Mouse (Mus musculus) intestine, postnatal 0 days (tissue): ENCODE measurements around the gene Ifnk. TPM values are rescaled to one million over a fixed set of nuclear protein-coding genes. Genes with fewer than 3 reads are reported as not detected.

Experiments
- ATAC-seq: fragments of 200-750 bp; cut with Nextera tagmentation; 2 replicates; pipeline ENCODE4 v1.8.0; 2017; ENCODE audit warnings: mild to moderate bottlenecking, moderate TSS enrichment, moderate library complexity
- H3K27ac ChIP-seq: fragments of 300-500 bp; sonication (generic); 2 replicates; pipeline ENCODE4 v1.5.1; 2014; ENCODE audit warnings: mild to moderate bottlenecking, low read depth, low read length, moderate library complexity
- H3K27me3 ChIP-seq: fragments of 300-500 bp; sonication (generic); replicated peaks from 2 replicates; pipeline ENCODE4 v1.6.1; 2014; ENCODE audit warnings: low read length, mixed read lengths; ENCODE audit not compliant: control insufficient read depth, insufficient read depth
- H3K36me3 ChIP-seq: fragments of 300-500 bp; sonication (generic); 2 replicates; pipeline ENCODE4 v1.6.1; 2014; ENCODE audit warnings: mild to moderate bottlenecking, moderate library complexity; ENCODE audit not compliant: control insufficient read depth, insufficient read depth
- H3K4me1 ChIP-seq: fragments of 300-500 bp; sonication (generic); replicated peaks from 2 replicates; pipeline ENCODE4 v1.6.1; 2014; ENCODE audit warnings: antibody characterized with exemption, low read length, mixed read lengths; ENCODE audit not compliant: control insufficient read depth, insufficient read depth
- H3K4me2 ChIP-seq: fragments of 300-500 bp; sonication (generic); replicated peaks from 2 replicates; pipeline ENCODE4 v1.6.1; 2014; ENCODE audit warnings: low read depth, mild to moderate bottlenecking, moderate library complexity
- H3K4me3 ChIP-seq: fragments of 300-500 bp; sonication (generic); 2 replicates; pipeline ENCODE4 v1.5.1; 2014; ENCODE audit warnings: low read depth, low read length
- H3K9ac ChIP-seq: fragments of 300-500 bp; sonication (generic); 2 replicates; pipeline ENCODE4 v1.6.1; 2014; ENCODE audit warnings: mild to moderate bottlenecking, low read depth, low read length
- H3K9me3 ChIP-seq: fragments of 300-500 bp; sonication (generic); 2 replicates; pipeline ENCODE4 v1.6.1; 2016; ENCODE audit warnings: mixed run types; ENCODE audit not compliant: control insufficient read depth
- CTCF ChIP-seq: sonication (generic); IDR thresholded peaks from 2 replicates; pipeline ENCODE4 v1.5.1; 2016; ENCODE audit warnings: low read depth, mild to moderate bottlenecking, control low read depth, antibody characterized with exemption, moderate library complexity
- WGBS: fragments of 180-500 bp; shearing (Covaris S2); extraction: QIAGEN DNeasy Blood & Tissue Kit; methylation state at CpG from one replicate; pipeline ENCODE4 v1.1.7; 2014; 5-methylcytosine and 5-hydroxymethylcytosine counted together
- polyA plus RNA-seq: library from polyadenylated mRNA; unstranded; fragments of >200 nt; fragmentation: Nextera tagmentation; extraction: Ambion mirVana; gene quantifications from 2 replicates; pipeline ENCODE4 v1.2.1, GENCODE M21; 2015

Ifnk gene
- polyA plus RNA-seq, 1 experiment from 2014 or later: 0.25 TPM

DNA sequence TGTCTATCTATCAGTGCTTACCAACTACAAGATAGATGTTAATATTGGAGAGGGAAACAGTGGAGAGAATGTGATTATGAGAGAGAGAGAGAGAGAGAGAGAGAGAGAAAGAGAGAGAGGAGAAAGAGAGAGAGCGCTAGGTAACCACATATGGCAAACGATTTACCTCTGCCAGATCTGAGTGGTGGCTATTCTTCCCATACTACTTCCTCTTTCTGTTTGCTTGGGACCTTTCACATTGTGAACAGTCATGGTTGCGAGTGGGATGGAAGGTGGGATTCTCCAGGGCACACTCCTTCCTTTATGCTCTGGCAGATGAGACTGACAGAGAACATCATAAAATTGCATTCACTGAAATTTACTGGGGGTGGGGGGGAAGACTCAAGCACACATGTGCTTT, 34.7 kb upstream of the Ifnk start:
- ATAC-seq: no peak
- Histone ChIP-seq H3K9ac (no peak overlapping the region), H3K27ac (no peak overlapping the region), H3K9me3 (no peaks in the 10 kb centered on the region), H3K27me3 (no peaks in the 10 kb centered on the region), H3K4me2 (no peak overlapping the region), H3K4me1 (no peaks in the 10 kb centered on the region; the same call in 1 of the 2 replicates), H3K36me3 (no peaks in the 10 kb centered on the region), H3K4me3 (no peak overlapping the region)
- 92% methylated on average over 3 of the region's 3 CpGs for WGBS
- no peak for TF ChIP-seq CTCF

DNA sequence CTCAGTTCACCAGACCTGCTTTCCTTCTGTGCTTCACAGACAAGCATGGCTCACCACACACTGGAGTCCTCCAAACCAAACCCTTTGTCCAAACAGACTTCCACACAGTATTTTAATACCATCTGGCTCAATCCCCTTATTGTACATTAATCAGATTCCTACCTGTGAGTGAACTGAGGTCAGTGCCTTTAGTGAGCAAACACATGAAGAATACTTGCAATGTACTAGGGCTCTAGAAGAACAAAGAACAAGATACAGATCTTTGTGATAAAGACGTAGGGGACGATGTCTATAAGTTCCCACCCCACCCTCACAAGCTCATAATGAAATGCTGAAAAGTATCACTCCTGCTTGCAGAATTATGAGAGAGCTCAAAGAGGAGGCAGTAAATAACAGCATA, 33.0 kb upstream of the Ifnk start:
- Histone ChIP-seq H3K36me3 (no peaks in the 10 kb centered on the region), H3K9ac (no peak overlapping the region), H3K9me3 (no peaks in the 10 kb centered on the region), H3K27me3 (no peaks in the 10 kb centered on the region), H3K4me3 (no peak overlapping the region), H3K4me2 (no peak overlapping the region), H3K4me1 (no peaks in the 10 kb centered on the region), H3K27ac (no peak overlapping the region)
- TF ChIP-seq CTCF: no peak
- 0 out of 2 replicates have a peak, but pooled peaks have one; percentile 9 for ATAC-seq
- 27% methylated on average over 2 of the region's 2 CpGs for WGBS

DNA sequence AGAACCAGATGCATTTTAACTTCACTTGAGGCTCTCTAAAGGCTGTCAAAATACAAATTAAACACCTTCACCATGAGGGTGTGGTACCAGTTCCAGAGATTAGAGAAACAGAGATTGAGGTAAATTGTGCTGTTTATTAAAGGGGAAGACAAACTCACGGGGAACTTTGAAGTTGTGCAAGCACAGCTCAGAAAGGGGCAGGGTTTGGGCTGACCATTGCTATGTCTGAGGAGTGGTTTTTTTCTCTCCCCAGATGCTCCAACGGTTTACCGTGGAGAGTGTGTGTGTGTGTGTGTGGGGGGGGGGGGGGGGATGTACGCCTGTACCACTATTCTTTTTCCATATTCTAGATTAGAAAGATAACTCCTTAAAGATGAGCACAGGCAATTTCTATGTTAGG, 31.7 kb upstream of the Ifnk start:
- no peak overlapping the region for H3K4me3 ChIP-seq
- WGBS: 35% methylated on average over 4 of the region's 4 CpGs
- H3K36me3 ChIP-seq: no peaks in the 10 kb centered on the region
- H3K27me3 ChIP-seq: no peaks in the 10 kb centered on the region
- no peaks in the 10 kb centered on the region for H3K4me1 ChIP-seq
- no peak overlapping the region for H3K4me2 ChIP-seq
- H3K9me3 ChIP-seq: no peaks in the 10 kb centered on the region
- no peak overlapping the region for H3K9ac ChIP-seq
- no peak overlapping the region for H3K27ac ChIP-seq
- ATAC-seq: no peak
- no peak for TF ChIP-seq CTCF

DNA sequence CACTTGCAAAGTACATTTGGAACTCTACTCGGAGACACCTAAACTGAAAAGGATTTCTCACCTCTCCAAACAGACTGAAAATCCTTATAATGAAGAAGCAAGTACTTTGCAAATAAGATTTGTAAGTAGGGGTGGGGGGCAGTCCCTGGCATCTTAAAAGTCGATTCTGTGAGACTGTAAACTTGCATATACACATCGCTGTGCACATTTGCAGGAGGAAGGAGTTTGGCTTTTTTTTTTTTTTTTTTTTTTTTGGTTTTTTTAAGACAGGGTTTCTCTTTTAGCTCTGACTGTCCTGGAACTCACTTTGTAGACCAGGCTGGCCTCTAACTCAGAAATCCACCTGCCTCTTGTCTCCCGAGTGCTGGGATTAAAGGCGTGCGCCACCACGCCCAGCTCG, 31.3 kb upstream of the Ifnk start:
- ATAC-seq: no peak
- no peak for TF ChIP-seq CTCF
- no peak overlapping the region for H3K4me2 ChIP-seq

DNA sequence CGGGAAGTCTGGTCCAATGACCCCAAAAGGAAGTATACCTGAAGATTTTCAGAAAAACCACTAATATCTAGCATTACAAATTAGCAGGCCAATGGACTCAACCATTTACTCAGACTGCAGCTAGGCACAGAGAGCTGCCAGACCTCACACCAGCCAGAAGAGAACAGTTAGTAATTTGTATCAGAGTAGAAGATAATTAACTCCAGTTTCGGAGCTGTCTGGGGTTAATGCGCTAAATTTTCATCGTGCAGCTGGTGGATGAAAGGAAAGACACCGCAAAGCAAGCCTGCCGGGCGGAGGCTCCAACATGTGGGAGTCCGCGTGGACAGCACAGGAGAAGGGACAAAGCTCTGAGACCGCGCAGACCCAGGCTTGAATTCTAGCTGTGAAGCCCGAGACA, 30.8 kb upstream of the Ifnk start:
- H3K4me3 ChIP-seq: no peak overlapping the region
- peaks cover 2% of the 10 kb centered on the region; the same call in 1 of the 2 replicates for H3K4me1 ChIP-seq
- no peaks in the 10 kb centered on the region for H3K36me3 ChIP-seq
- no peak for TF ChIP-seq CTCF
- H3K9ac ChIP-seq: no peak overlapping the region
- 59% methylated on average over 12 of the region's 12 CpGs for WGBS
- H3K9me3 ChIP-seq: no peaks in the 10 kb centered on the region
- no peaks in the 10 kb centered on the region for H3K27me3 ChIP-seq
- H3K4me2 ChIP-seq: no peak overlapping the region
- no peak overlapping the region for H3K27ac ChIP-seq
- ATAC-seq: no peak

More for the DNA sequence above, 31.3 kb upstream of the Ifnk start:
- H3K4me3 ChIP-seq: no peak overlapping the region
- peaks cover 2% of the 10 kb centered on the region; the same call in 1 of the 2 replicates for H3K4me1 ChIP-seq
- H3K36me3 ChIP-seq: no peaks in the 10 kb centered on the region
- H3K9me3 ChIP-seq: no peaks in the 10 kb centered on the region
- WGBS: 84% methylated on average over 8 of the region's 8 CpGs
- no peaks in the 10 kb centered on the region for H3K27me3 ChIP-seq
- H3K27ac ChIP-seq: no peak overlapping the region
- H3K9ac ChIP-seq: no peak overlapping the region

DNA sequence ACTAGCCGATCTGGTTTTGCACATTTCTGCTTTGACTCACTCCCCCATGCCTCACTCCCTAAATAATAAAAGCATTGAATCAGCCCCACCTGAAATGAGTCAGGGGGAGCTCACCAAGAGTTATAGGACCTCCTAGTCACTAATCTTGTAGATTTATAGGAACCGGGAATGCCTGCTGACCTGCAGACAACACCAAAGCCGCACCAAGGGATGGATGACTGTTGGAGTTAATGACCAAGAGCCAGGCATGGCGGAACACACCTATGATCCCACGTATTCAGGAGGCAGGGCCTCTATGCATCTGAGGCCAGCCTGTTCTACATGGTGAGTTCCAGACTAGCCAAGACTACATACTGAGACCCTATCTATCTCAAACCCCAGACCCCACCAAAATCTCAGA, 28.8 kb upstream of the Ifnk start:
- 66% methylated on average over 5 of the region's 5 CpGs for WGBS
- peaks cover 2% of the 10 kb centered on the region; the same call in 1 of the 2 replicates for H3K4me1 ChIP-seq
- TF ChIP-seq CTCF: no peak
- ATAC-seq: no peak
- H3K4me2 ChIP-seq: no peak overlapping the region
- H3K27me3 ChIP-seq: no peaks in the 10 kb centered on the region
- H3K36me3 ChIP-seq: no peaks in the 10 kb centered on the region
- H3K9ac ChIP-seq: no peak overlapping the region
- no peaks in the 10 kb centered on the region for H3K9me3 ChIP-seq
- H3K4me3 ChIP-seq: no peak overlapping the region
- no peak overlapping the region for H3K27ac ChIP-seq

DNA sequence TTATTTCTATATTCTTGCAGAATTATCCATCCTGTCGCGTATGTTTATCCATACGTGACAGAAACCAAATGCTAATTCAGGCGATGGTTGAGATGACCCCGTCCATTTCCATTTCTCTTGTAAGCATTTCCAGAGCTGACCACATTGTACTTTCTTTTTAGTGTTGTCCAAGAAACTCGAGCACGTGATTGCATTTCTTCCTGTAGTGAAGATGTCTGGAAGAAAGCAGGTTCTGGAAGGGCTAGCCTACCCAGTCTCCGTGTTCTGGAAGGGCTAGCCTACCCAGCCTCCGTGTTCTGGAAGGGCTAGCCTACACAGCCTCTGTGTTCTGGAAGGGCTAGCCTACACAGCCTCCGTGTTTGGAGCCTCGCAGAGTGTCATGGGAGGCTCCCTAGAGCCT, 27.8 kb upstream of the Ifnk start:
- WGBS: 61% methylated on average over 11 of the region's 11 CpGs
- H3K27ac ChIP-seq: 0 out of 2 replicates have a peak overlapping the region, but pooled peaks have one; percentile 8
- no peak for ATAC-seq
- no peak overlapping the region for H3K4me2 ChIP-seq
- H3K27me3 ChIP-seq: no peaks in the 10 kb centered on the region
- H3K9me3 ChIP-seq: no peaks in the 10 kb centered on the region
- H3K4me3 ChIP-seq: no peak overlapping the region
- no peak overlapping the region for H3K9ac ChIP-seq
- H3K4me1 ChIP-seq: peaks cover 2% of the 10 kb centered on the region; the same call in 1 of the 2 replicates
- TF ChIP-seq CTCF: no peak
- H3K36me3 ChIP-seq: no peaks in the 10 kb centered on the region
